Mouse (Mus musculus): ENCODE data around the gene Scnm1.

GRCm38 (mm10) chr3:95130081-95130480 is 3.7 kb downstream of the Scnm1 start:
- TF ChIP-seq CTCF (IDR thresholded peaks at IDR 0.05; ENCODE audit: low read depth, low read length) (no peak), POLR2A (IDR thresholded peaks at IDR 0.05; ENCODE audit: insufficient read depth, low read length) (no peak), EP300 (IDR thresholded peaks at IDR 0.05; ENCODE audit: insufficient read depth, low read depth, low read length) (no peak)

All from ES-Bruce4 (cell line).